Mouse (Mus musculus) adrenal gland, postnatal 10 days (tissue): ENCODE data around the gene Pold2. TPM values are rescaled to one million over a fixed set of nuclear protein-coding genes. Genes with fewer than 3 reads are reported as not detected.
A peak's percentile ranks its signal among the peaks of the same experiment; 100 is the strongest.

Source experiments
- DNase-seq: peaks from one replicate; pipeline ENCODE4 v3.0.0; 2021; ENCODE audit warnings: mixed read lengths
- long read RNA-seq, 2 experiments: library from polyadenylated mRNA; stranded (forward); transcript quantifications; one replicate each; pipeline ENCODE4 v2.0.0; 2021
- total RNA-seq, 2 experiments: library from RNA; stranded (reverse); gene quantifications; 2 replicates each; pipeline ENCODE4 v1.2.3; 2021

The Pold2 gene
- 10 to 100 TPM; 48.6 to 53.0 TPM for total RNA-seq
- long read RNA-seq, experiment 1, transcript Pold2-201 (11 exons, 1,646 nt) = major isoform, 28 of 89 reads
- long read RNA-seq, experiment 1, partial matches to known transcripts = 22 of 89 reads
- long read RNA-seq, experiment 1, other reads (novel, unspliced or antisense) = 38 of 89 reads
- long read RNA-seq, experiment 2, transcript Pold2-201 (11 exons, 1,646 nt) = major isoform, 25 of 60 reads
- long read RNA-seq, experiment 2, partial matches to known transcripts = 14 of 60 reads
- long read RNA-seq, experiment 2, other reads (novel, unspliced or antisense) = 21 of 60 reads

- peak; percentile 98 for DNase-seq
Measured at GRCm38 (mm10) chr11:5877921-5878526, at the start of gene Pold2. Gene Pold2, minus strand, starts transcription at chr11:5878292.

GRCm38 (mm10) chr11:5926696-5927220, 48.7 kb upstream of the Pold2 start:
- DNase-seq = peak; percentile 36

- no peak for DNase-seq
Measured at GRCm38 (mm10) chr11:5924699-5925098, 46.6 kb upstream of the Pold2 start.

GRCm38 (mm10) chr11:5920323-5920960, 42.4 kb upstream of the Pold2 start:
- DNase-seq = no peak

GRCm38 (mm10) chr11:5919606-5920005, 41.5 kb upstream of the Pold2 start:
- DNase-seq = no peak

- DNase-seq = no peak
Measured at GRCm38 (mm10) chr11:5918111-5918510, 40.0 kb upstream of the Pold2 start.

GRCm38 (mm10) chr11:5916178-5916548, 38.1 kb upstream of the Pold2 start:
- DNase-seq = no peak

- DNase-seq = no peak
Measured at GRCm38 (mm10) chr11:5915429-5916177, 37.5 kb upstream of the Pold2 start.

- no peak for DNase-seq
Measured at GRCm38 (mm10) chr11:5914940-5915339, 36.8 kb upstream of the Pold2 start.

GRCm38 (mm10) chr11:5913936-5914335, 35.8 kb upstream of the Pold2 start:
- DNase-seq = no peak

- peak; percentile 35 for DNase-seq
Measured at GRCm38 (mm10) chr11:5913256-5913655, 35.2 kb upstream of the Pold2 start.

GRCm38 (mm10) chr11:5912635-5913034, 34.5 kb upstream of the Pold2 start:
- DNase-seq = peak; percentile 73

GRCm38 (mm10) chr11:5908642-5909041, 30.6 kb upstream of the Pold2 start:
- DNase-seq = no peak

- DNase-seq = no peak
Measured at GRCm38 (mm10) chr11:5907096-5907495, 29.0 kb upstream of the Pold2 start.

- DNase-seq = no peak
Measured at GRCm38 (mm10) chr11:5905778-5906518, 27.9 kb upstream of the Pold2 start.

GRCm38 (mm10) chr11:5904871-5905270, 26.8 kb upstream of the Pold2 start:
- DNase-seq = no peak

GRCm38 (mm10) chr11:5904357-5904756, 26.3 kb upstream of the Pold2 start:
- no peak for DNase-seq

GRCm38 (mm10) chr11:5903844-5904243, 25.8 kb upstream of the Pold2 start:
- no peak for DNase-seq

GRCm38 (mm10) chr11:5902390-5902789, 24.3 kb upstream of the Pold2 start:
- no peak for DNase-seq

GRCm38 (mm10) chr11:5901950-5902349, 23.9 kb upstream of the Pold2 start:
- peak; percentile 63 for DNase-seq

- no peak for DNase-seq
Measured at GRCm38 (mm10) chr11:5901320-5901719, 23.2 kb upstream of the Pold2 start.

- DNase-seq = no peak
Measured at GRCm38 (mm10) chr11:5899286-5899685, 21.2 kb upstream of the Pold2 start.
